Mouse (Mus musculus) c-Kit-positive CD71-negative TER-119-negative erythroid progenitor cells, embryonic 14.5 days (primary cell): ENCODE measurements around the gene Clk2.

Experiments used
- DNase-seq: peaks from one replicate; pipeline ENCODE4 v3.0.0-alpha.2; 2013; ENCODE audit warnings: low read depth

Clk2 gene

DNA sequence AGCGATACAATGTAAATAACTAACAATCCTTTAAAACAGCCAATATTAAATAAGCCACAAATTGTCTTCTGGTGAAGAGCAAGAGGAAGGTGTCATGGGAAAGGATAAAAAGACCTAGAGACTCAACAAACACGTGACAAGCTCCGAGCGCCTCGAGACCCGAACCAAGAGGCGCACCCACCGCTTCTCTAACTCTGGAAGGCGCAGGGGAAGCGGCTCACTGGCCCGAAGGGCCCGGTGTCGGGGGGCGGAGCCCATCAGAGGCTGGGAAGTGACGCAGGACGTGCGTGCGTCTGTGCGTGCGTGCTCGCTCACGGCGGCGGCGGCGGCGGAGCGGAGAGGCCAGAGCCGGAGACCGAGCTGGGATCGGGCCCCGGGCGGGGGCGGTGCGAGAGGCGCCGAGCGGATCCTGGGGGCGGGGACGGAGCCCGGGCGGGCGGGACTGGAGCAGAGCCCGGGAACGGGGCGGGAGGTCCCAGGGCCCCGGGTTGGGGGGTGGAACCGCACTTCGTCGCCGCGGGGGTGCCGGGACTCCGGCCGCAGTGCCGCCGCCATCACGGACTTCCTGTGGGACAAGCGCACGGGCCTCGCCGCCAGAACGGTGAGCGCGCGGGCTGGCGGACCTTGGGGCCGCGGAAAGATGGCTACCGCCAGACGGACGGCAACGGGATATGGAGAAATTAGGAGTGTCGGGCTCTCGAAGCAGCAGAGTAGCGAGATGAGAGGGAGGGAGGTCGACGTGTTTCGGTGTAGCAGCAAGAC lies at the start of gene Clk2:
Gene Clk2 (plus strand): TSS at position 290 of the 762 bp plus-strand sequence.
- peak; percentile 86 for DNase-seq

DNA sequence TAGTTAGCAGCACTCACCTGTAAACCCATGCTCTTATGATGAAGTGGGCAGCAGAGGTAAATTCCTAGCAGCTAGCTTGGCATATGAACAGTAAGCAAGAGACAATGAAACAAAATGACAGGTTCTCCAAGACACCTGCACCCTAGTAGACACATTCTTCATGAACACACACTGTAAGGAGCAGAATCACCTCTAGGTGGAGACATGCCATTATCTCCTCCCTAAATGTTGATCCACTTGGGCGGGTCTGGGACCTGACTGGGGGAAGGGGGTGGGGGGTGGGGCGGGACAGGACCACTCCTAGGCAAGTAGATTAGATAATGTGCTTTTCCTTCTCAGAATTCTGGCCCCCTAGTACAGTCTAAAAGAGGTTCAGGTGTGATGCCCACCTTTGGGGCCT lies 49.1 kb upstream of the Clk2 start:
- DNase-seq, result no peak

DNA sequence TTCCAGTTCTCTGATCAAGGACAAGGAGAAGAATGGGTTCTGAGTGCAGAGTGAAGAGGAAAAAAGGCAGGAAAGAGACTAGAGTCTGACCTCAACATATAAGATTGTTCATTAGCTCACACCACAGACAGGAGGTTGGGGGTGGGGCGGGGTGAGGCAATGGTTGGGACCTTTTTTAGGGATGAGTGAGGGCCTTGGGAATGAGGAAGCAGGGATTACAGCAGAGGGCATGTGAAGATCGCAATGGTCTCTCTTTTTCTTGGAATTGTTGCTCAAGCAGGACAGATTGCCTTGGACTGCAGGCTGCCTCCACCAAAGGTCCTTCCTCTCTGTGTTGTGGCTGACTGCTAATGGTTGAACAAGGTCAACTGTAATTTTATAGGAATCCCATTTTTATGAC lies 41.3 kb upstream of the Clk2 start:
- DNase-seq, result no peak

DNA sequence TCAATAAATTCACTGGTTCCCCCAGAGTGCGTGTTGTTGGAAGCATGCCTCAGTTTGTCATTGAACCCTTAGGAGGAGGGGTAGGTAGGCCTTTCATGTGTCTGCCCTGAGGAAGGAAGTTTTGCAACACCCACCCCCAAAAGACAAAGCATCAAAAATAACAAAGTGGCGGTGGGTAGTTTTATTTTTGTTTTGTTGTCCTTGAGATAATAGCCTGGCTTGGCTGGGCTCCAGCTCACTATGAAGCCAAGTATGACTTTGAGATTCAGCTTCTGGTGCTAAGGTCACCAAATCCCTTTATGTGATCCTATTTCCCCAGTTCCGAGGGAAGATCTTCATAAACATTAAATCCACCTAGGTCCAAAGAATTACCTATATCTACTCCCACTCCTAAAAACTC lies 40.4 kb upstream of the Clk2 start:
- no peak for DNase-seq

DNA sequence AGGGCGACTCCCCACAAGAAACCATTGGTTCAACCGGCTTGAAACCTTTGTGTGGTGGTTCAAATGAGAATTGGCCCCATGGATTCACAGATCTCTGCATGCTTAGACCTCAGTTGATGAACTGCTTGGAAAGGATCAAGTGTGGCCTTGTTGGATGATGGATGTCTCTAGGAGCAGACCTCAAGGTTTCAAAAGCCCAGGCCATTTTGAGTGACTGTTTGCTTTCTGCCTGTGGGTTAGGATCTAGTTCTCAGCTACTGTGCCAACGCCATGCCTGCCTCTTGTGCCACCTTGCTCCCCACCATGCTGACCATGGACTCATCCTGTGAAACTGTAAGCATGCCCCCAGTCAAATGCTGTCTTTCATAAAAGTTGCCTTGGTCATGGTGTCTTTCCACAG lies 38.6 kb upstream of the Clk2 start:
- no peak for DNase-seq

DNA sequence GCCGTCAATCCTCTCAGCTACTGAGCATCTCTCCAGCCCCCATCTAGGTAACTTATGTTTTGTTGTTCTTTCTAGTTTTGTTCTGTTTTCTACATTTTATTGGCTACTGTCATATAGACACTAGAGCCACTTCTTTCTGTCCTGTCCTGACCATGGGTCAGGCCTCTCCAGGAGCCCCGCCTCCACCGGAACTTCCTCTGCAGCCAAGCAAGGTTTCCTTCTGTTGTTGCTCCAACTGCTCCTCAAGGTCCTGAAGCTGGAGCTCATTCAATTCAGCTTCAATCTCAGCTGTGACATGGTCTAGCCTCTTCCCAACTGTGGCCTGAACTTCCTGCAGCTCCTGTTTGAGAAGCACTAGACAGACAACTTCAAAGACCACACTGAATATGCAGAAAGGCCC lies 34.7 kb upstream of the Clk2 start:
- DNase-seq, result no peak

DNA sequence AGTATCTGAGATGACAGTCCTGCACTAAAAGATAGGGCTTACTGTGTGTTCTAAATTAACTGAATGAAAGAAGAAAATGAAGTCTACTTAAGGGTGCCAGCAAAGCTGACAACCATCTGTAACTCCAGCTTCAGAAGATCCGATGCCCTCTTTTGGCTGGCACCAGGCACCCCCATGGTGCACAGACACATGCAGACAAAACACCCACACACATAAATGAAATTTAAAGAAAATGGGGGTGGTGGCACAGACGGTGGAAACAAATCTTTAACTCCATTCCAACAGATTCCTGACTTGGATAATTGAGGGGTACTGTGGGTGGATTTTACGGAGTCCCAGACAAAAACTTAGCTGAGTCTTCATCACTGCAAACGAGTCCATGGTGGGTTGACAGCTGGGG lies 32.8 kb upstream of the Clk2 start:
- DNase-seq, result no peak

DNA sequence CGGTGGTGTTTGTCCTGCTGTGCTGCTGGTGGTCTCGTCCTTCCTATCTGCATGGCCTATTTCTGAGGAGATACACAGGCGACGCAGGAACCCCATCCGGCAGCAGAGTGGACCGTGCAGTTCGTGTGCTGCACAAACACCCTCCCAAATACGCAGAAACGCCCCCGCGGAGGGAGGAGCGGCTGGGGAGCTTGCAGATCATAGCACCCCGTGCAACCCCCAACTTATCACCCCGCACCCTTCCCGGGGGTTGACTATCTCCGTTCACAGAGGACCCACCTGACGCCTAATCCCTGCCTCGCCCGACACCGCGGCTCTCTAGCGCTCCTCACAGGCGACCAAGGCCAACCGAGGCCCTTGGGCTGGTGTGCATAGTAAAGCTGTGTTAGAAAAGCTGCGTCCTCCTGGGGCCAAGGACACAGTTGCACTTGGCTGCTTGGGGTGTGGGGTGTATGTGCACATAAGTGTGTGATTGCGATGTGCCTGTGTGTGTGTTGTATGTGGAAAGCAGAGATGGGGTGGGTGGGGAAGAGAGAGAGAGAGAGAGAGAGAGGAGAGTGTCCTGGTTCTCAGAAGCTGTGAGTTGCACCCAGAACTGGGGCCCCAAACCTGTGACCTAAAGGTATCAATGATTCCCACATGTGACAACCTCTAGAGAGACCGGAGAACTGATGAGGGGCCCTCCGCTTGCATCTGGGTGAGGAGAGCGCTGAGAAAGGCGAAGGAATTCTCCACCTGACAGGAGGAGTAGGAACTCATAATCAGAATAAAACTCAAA lies 32.1 kb upstream of the Clk2 start:
- peak; percentile 59 for DNase-seq

DNA sequence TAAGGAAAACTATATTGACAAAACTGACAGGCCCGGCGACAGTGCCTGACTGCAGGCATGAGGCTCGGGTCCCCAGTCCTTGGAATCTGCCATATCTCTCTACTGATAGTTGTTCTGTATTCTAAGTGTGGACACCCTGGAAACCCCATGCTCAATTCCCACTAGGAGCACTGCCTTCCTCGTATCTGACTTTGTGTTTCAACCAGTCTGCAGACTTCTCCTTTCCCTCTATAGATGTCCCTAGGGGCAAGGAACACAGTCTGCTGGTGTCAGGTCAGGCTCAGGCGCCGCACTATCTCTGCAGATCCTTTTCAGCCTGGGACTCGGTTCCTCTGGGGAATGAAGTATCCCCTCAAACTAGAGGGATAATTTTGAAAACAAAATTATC lies 31.5 kb upstream of the Clk2 start:
- DNase-seq, result no peak

DNA sequence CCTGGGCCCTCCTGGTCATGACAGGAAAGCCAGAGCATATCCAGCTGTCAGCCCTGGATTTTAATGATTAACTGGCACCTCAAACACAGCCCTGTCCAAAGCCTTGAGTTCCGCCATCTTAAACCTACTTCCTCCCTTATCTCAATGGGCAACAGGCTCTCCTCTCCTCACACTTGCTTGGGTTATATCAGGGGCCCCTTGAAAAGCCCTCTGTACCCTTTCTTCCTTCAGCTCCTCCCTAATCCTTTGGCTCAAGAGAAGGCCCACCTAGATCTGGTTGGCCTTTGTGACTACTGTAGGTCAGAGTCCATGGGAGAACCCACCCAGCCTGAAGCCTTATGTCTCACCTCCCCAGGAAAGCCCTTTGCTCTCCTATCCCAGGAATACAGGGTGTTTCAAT lies 30.8 kb upstream of the Clk2 start:
- DNase-seq, result no peak

DNA sequence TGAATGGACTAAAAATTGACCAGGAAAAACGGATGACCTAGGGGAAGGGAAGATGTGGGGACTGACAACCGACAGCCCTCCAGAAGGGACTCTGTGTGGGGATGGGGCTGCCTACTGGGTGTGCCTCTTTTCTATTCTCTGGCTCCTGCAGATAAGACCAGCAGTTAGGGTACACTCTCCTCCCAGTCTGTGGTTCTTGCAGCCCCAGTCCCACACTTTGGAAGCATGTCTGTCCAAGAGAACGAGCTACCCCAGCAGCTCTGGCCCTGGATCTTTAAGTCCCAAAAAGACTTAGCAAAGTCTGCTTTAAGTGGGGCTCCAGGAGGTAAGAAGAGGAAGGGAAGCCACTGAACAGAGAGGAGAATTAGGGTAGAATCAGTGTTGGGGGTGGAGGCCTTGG lies 28.6 kb upstream of the Clk2 start, which contains the start of gene Pklr:
Gene Pklr (plus strand): TSS at position 185 of the 400 bp plus-strand sequence.
- no peak for DNase-seq

DNA sequence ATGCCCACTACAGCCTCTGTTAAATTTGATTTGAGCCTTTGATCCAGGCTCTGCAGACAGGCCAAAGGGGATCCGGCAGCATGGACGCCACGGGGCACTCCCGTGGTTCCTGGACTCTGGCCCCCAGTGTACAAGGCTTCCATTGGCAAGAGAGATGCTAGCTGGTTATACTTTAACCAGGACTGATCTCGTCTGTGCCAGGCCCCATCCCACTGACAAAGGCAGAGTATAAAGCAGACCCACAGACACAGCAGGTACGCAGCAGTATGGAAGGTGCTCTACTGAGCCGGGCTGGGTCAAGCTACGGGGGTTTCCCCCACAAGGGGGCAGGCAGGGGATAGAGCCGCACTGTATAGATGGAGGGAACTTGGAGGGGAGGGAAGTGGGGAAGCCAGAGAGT lies 28.2 kb upstream of the Clk2 start:
- DNase-seq, result peak; percentile 30

DNA sequence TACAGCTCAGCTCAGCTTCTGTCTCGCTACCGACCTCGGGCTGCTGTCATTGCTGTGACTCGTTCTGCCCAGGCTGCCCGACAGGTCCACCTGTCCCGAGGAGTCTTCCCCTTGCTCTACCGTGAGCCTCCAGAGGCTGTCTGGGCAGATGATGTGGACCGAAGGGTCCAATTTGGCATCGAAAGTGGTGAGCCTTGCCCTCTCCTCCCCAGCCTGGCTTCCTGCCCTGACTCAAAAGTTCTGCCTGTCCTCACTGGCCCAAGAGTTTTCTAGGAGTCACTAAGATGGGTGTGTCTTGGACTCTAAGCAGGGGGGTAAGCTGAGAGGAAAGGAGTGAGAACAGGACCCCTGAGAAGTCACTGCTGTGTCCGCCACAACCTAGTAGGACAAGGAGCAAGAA lies 19.8 kb upstream of the Clk2 start:
- no peak for DNase-seq

DNA sequence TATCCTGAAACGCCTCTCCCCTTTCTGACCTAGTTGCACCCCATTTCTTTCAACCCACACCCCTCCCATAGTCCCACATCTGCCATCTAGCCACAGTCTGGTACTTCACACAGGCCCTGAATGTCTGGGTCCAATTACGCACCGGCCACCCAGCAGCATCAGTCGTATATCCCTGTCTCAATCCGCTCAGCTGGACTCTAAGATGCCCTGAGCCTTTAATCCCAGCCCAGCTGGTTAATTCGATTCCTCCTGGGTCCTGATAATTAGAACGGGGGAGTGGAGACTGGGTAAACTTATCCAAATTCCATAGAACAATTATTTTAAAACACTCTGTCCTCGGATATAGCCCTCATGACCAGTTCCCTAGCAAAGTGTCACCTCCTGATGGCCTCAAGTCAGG lies 19.0 kb upstream of the Clk2 start:
- DNase-seq, result no peak

DNA sequence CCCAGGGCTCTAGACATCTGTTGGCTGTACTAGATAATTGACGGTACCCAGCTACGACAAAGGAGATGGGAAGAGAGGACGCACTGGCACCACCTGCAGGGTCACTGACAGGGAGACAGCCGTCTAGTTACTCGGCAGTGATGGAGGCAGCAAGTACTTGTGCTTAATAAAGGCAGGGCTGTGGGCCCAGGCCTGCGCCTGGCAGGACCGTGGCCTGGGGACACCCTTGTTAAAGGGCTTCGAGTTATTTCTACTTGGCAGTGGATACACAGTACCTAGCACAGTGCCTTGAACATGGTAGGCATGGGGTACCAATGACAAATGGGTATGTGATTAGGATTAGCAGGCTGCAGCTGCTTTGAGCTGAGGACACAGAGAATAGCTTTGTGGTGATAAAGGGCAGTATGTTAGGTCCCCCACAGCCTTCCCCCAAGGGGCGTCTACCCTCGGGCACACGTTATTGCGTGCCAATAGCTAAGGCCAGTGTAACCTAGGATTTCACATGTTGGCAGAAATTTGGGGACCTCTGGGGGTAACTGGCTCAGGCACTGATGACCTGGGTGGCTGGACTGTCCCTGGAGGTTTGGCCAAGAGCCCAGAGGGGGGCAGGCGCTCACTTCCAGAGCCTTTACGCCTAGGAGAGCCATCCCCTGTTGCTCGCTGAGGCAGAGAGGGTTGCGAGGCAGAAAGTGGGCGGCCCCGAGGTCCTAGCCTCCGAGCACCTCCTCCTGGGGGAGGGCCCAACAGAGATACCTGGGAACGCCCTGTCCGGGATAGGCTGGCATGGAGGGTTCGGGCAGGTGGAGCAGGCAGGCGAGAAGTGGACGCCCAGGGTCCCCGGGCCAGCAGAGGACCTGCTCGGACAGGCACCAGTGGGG lies 17.3 kb upstream of the Clk2 start:
- no peak for DNase-seq

DNA sequence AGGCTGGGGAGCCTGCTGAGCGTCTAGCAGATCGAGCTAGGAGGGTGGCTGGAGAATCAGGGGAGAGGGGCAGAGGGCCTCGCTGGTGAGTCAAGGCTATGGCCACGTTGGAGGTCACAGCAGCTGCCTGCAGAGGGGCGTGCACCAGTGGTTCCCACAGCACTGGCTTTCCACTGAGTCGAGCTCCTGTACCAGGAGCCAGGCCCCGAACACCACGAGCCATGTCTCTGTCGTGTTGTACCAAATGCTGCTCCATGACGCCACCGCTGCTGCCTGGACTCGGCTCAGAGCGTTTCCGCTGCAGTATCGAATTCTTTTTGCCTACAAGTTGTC lies 16.6 kb upstream of the Clk2 start:
- DNase-seq, result no peak

DNA sequence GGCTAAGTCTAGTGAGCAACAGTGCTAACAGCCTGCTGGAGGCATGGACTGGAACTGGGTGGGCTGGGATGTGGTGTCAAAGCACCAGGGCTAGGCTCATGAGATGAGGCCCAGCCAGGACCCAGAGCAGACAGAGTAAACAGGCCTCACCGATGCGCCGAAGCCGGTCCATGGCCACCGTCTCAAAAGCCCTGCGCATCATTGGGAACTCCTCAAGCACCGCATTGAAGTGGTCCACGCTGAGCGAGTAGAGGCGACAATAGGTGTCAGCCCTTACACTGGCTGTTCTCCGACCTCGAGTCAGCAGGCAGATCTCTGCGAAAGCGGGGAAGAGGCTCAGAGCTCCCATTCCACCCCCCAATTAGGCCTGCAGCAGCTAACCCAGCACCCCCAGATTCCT lies 16.0 kb upstream of the Clk2 start:
- DNase-seq, result no peak

DNA sequence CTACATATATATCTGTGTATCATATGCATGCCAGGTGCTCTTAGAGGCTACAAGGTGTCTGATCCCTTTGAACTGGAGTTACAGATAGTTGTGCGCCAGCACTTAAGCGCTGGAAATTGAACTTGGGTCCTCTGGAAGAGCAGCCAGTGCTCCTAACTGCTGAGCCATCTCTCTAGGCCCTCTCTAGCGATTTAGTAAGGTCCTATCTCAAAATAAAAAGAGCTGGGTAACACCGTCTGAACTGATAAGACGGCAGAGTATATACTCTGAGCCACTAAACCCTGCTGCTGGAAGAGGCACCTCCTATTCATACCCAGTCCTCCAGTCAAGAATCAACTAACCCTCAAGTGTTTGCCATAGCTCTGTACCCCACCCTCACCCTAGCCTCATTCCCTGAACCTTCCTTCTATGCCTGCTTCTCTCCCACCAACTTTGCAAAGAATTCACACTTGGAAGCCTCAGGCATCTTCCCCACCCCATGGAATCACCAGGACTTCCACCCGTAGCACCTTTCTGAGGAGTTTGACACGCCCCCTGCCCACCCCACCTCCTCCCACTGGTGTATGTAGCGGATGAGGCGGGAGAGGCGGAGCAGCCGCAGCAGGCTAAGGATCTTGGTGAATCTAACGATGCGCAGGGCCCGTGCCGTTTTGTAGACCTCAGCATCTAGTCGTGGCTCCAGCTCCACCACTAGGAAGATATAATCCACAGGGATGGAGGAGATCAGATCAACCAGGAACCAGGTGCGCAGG lies 12.3 kb upstream of the Clk2 start:
- no peak for DNase-seq

DNA sequence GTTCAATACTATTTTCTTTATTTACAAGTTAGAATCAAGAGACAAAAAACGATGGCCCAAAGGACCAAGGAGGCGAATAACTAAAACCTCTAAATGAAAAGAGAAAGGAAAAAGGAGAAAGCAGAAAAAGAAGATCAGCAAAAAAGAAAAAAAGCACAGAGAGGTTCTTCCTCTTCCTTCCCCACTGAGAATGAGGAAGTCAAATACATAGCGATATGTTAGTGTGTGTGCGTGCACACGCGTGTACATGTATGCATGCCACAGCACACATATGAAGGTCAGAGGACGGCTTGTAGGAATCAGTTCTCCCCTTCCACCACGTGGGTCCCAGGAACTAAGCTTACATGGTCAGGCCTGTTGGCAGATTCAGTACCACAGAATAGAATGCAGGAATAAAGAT lies 7.6 kb upstream of the Clk2 start:
- DNase-seq, result no peak

DNA sequence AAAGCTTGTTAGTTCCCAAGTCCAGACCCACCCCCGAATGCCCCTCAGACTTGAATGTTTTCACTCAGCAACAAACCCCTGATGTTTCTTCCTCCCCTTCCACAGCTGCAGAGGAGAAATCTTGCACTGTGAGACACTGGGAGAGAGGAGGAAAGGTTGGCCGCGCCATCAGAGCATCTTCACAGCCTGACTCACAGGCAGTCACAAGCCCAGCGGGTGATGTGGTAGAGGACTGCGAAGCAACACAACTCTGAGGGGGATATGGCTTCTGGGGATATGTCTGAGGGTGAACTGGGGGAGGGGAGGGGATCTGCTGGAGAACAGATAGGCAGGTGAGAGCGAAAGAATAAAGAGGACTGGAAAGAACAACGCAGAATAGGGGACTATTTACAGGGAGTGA lies 5.9 kb upstream of the Clk2 start:
- no peak for DNase-seq

DNA sequence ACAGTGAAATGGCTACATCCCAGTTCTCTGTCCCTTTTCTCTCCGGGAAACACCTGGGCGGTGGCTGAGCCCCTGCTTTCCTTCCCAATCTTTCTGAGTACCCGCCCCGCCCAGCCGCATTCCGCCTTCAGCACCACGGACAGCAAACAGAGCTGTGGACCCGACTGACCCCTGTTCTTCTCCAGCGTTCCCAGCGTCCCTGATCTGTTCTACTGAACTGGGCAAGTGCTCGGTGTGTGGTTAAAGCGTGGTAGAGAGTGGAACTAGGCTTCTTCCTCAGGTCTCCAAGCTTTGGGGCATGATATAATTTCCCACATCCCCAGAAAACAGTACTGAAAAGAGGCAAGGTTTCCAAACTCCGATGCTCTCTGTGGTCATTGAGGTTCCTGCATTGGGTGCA lies 5.4 kb upstream of the Clk2 start:
- DNase-seq, result no peak
